Mouse (Mus musculus) frontal cortex, postnatal 36 days (tissue): Measurements from ENCODE around the gene Tyro3.
A peak's percentile ranks its signal among the peaks of the same experiment; 100 is the strongest.

Experiments
- DNase-seq, 2 experiments: peaks; one replicate each; pipeline ENCODE4 v3.0.0; 2022; ENCODE audit warnings: low spot score in 2 of 2

The Tyro3 gene

DNA sequence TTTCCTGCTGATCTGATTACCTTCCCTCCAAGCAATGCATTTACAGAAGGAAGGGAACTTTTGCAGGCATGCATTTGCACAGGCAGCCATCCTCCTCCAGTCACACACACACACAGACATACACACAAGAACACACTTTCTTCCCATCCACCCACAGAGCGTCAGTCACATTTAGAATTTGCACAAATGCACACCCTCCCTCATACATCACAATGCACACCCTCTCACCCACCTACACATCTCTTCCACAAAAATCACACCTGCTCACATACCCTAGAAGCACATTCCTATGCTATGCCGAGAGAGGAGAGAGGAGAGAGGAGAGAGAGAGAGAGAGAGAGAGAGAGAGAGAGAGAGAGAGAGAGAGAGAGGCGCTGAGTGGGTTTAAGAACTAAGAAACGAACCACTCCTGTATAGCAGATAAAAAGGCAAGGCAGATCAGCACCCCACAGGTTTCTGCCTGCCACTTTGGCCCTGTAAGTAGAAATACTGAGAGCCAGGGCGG, at the start of gene Tyro3:
Gene Tyro3 (plus strand): TSS at position 455 of the 505 bp plus-strand sequence.
- peak in 1 of 2 experiments; percentile 73 for DNase-seq

- no peak for DNase-seq
These were observed 48.3 kb upstream of the Tyro3 start for GRCm38 (mm10) chr2:119749260-119749659.

DNA sequence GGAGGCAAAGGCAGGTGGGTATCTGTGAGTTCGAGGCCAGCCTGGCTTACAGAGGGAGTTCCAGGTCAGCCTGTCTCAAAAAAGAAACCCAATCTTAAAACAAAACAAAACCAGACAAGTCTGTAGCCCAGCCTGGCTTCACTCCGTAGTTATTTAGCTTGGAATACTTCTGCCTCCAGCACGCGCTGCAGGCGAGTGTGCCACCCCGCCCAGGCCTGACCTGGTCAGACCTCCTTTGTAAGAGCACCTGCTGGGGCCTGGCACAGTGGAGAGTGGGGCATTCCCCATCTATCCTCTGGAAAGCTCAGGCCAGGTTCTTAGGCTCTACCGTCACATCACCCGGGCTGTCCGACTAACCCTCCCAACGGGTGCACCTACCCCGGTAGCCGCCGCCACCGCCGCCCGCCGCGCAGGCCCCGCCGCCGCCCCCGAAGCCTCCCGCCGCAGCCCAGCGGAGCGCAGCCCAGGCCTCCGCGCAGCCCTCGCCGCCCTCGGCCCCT, 39.9 kb upstream of the Tyro3 start:
- DNase-seq, result no peak

GRCm38 (mm10) chr2:119758101-119758843, 39.3 kb upstream of the Tyro3 start:
- no peak for DNase-seq

GRCm38 (mm10) chr2:119758844-119759835, 38.4 kb upstream of the Tyro3 start:
- DNase-seq, result no peak

DNA sequence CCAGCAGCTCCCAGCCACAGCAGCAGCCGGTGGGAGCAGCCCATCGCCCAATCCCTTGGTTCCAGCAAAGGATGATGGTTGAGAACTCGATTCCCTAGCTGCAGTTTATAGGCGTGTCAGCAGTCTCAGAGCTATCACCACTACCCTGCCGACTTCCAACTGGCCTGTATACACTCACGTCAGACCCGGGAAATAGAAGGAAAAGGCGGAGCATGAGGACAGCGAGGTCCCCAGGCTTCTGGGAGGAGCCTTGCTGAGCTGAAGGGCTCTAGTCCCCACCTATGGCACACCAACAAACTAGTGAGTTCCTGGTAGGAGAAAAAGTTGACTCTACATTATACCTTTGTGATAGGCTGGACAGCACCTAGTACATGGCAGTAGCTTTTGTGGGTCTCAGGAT, 37.3 kb upstream of the Tyro3 start, which contains the start of gene Ltk:
Gene Ltk (minus strand): TSS at position 181 of the 400 bp plus-strand sequence.
- DNase-seq, result no peak

DNA sequence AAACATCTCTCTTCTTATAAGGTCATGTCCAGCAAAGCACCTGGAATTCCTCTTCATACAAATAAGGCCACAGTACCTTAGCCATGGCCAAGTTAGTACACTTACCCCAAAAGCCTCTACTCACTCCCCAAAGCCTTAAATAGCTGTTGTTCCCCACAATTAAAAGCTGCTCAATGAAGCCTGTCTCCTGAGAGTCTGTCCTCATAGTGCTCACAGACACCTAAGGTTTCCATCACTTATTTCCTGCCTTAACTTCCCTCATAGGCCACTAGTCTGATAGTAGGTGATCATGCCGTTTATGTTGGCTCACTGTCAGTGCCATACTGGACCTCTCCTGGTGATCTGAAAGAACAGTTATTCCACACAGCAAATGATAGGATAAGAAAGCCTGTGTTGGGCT, 35.3 kb upstream of the Tyro3 start:
- DNase-seq, result no peak

- no peak for DNase-seq
These were observed 33.6 kb upstream of the Tyro3 start for GRCm38 (mm10) chr2:119763924-119764323.

DNA sequence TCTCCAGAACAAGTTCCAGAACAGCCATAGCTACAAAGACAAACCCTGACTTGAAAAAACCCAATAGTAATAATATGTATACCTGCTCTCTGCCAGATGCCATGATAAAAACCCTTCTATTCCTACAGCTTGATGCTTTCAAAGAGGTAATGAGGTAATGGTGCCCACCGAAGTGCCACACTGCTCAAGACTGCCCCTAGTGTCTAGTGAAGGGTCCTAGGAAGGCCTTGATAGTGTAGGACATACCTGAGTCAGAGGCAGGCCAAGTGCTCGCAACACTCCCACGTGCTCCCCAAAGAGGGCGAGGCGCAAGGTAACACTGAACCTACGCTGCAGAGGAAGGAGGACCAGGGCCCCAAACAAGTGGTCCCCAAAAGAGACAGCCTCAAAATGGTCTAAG, 30.3 kb upstream of the Tyro3 start:
- no peak for DNase-seq

DNA sequence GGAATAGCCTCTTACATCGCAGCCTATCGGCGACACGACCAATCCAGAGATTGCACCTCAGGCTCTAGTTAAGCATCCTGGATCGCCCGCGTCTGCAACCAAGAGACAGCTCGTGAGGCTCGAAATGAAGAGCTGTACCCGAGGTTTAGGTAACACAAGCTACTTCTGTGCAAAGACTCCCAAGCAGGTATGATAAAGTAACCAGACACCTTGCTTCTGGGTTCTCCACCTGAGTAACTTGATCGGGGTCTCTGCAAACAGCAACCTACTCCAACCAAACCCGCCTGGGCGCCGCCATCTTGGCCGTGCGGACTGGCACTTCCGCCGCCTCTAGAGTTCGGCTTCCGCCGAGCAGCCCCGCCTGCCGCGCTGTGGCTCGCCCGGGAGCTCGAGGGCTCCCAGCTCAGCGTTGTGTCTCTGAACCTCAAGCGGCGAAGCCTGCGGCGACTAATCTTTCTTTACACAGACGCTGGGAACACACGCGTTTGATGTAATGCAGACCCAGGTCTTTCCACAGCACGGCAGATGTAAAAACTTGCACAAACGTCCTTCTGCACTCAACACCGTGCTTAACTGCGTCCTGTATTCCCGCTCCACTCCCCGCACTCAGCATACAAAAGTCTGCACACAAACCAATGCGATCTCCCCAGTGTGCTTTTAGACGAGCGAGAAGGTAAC, 10.2 kb upstream of the Tyro3 start, which contains the start of gene Rpap1:
Gene Rpap1 (minus strand): TSS at position 332 of the 678 bp plus-strand sequence.
- peak; percentile 88 for DNase-seq

- DNase-seq, result no peak
These were observed 7.5 kb upstream of the Tyro3 start for GRCm38 (mm10) chr2:119789996-119790395.

GRCm38 (mm10) chr2:119798246-119798927, 854 bp downstream of the Tyro3 start:
- DNase-seq, result no peak

- DNase-seq, result no peak
These were observed 1.8 kb downstream of the Tyro3 start for GRCm38 (mm10) chr2:119799181-119799960.

DNA sequence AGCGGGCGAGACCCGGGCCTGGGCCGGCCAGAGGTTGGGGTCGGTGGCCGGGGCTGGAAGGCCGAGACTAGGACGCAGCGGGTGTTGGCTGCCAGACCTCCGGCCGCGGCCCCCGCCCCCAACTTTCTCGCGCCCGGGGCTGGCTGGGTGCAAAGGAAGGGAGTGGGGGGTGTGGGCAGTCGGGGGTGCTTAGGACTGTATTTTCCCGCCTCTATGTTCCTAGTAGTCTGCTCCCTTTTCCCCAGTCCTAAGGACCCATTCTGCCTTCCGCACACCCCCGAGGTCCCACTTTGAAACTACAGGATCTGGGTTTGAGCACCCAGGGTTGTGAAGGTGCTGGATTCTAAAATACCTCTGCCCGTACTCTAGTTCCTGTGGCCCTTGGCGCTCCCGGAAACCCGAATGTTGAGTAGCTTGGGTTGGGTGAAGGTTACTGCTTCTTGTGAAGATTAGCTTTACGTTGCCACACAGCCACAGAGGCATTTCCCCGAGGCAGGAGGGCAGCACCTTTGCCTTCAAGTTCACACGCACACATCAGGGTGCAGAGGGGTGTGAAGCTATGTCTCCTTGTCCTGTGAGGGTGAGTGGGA, 2.5 kb downstream of the Tyro3 start:
- no peak for DNase-seq

DNA sequence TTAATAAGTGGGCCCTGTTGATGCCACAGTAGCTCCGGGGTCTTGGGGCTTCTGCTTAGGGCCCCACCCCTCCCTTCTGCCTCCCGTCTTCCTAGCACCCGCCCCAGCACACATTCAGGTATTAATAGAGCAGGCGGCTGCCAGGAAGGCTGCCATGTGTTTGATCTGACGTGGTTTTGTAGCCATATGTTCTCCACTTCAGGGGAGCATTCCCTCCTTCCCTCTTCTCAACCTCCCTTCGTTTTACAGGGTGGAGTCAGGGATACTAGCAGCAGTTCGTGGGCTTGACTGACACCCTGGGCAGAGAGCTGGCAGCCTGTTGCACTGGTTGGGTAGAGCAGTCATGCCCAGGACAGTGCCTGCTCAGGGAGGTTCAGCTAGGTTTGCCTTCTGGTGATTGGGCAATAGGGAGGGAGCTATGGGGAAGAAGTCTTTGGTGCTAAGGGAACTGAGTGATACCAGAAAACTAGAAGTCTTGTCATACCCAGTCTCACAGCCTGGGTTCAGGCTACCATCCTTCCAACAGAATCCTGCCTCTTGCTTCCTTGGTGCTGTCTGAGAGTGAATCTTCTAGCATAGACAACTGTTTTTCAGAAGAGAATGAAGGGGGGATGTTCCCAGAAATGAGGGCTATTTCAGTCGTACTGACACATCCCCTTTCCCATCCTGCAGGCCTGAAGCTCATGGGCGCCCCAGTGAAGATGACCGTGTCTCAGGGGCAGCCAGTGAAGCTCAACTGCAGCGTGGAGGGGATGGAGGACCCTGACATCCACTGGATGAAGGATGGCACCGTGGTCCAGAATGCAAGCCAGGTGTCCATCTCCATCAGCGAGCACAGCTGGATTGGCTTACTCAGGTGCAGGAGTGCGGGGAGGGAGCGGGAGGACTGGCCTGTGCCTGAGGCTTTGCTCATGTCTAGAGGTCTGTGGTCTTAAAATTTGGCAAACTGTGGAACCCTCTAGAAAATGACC, 3.6 kb downstream of the Tyro3 start:
- peak; percentile 70 to 85 for DNase-seq

GRCm38 (mm10) chr2:119802767-119803617, 5.5 kb downstream of the Tyro3 start:
- no peak for DNase-seq

GRCm38 (mm10) chr2:119803618-119804274, 6.2 kb downstream of the Tyro3 start:
- DNase-seq, result peak; percentile 71 to 74
